Mouse (Mus musculus) forebrain, embryonic 11.5 days (tissue): ENCODE data around the gene Ppard. TPM values are rescaled to one million over a fixed set of nuclear protein-coding genes. Genes with fewer than 3 reads are reported as not detected.
"Not testable (repeated sequence)": the region's sequence is repeated elsewhere in the genome, so short reads cannot be mapped to it uniquely, and the experiment has no call there.

Experiments used
- ATAC-seq: fragments of 200-750 bp; cut with Nextera tagmentation; replicated peaks from 2 replicates; pipeline ENCODE4 v1.8.0; 2017; ENCODE audit warnings: moderate TSS enrichment; ENCODE audit not compliant: low FRiP score
- DNase-seq: peaks from one replicate; pipeline ENCODE4 v3.0.0-alpha.2; 2017; ENCODE audit warnings: low spot score
- H3K27ac ChIP-seq: fragments of 300-500 bp; sonication (generic); 2 replicates; pipeline ENCODE4 v1.5.1; 2014; ENCODE audit warnings: low read depth, low read length
- H3K27me3 ChIP-seq: fragments of 300-500 bp; sonication (generic); 2 replicates; pipeline ENCODE4 v1.6.1; 2014; ENCODE audit warnings: mild to moderate bottlenecking, low read length, mixed read lengths; ENCODE audit not compliant: control insufficient read depth, insufficient read depth
- H3K36me3 ChIP-seq: fragments of 300-500 bp; sonication (generic); 2 replicates; pipeline ENCODE4 v1.6.1; 2014; ENCODE audit warnings: mild to moderate bottlenecking, low read length, moderate library complexity, mixed read lengths; ENCODE audit not compliant: control insufficient read depth, insufficient read depth
- H3K4me1 ChIP-seq: fragments of 300-500 bp; sonication (generic); replicated peaks from 2 replicates; pipeline ENCODE4 v1.6.1; 2014; ENCODE audit warnings: low read length, mixed read lengths; ENCODE audit not compliant: control insufficient read depth, insufficient read depth
- H3K4me2 ChIP-seq: fragments of 300-500 bp; sonication (generic); 2 replicates; pipeline ENCODE4 v1.6.1; 2014; ENCODE audit warnings: low read depth, mild to moderate bottlenecking, low read length, moderate library complexity, mixed read lengths; ENCODE audit not compliant: severe bottlenecking
- H3K4me3 ChIP-seq: fragments of 300-500 bp; sonication (generic); 2 replicates; pipeline ENCODE4 v1.5.1; 2014; ENCODE audit warnings: low read depth, low read length
- H3K9ac ChIP-seq: fragments of 300-500 bp; sonication (generic); 2 replicates; pipeline ENCODE4 v1.6.1; 2014; ENCODE audit warnings: low read length
- H3K9me3 ChIP-seq: fragments of 300-500 bp; sonication (generic); 2 replicates; pipeline ENCODE4 v1.6.1; 2016; ENCODE audit warnings: low read length, mixed read lengths; ENCODE audit not compliant: control insufficient read depth
- WGBS: fragments of 180-500 bp; shearing (Covaris S2); extraction: QIAGEN DNeasy Blood & Tissue Kit; methylation state at CpG from one replicate; pipeline ENCODE4 v1.1.7; 2014; 5-methylcytosine and 5-hydroxymethylcytosine counted together
- polyA plus RNA-seq: library from polyadenylated mRNA; unstranded; fragments of >200 nt; fragmentation: Nextera tagmentation; extraction: Ambion mirVana; gene quantifications from 2 replicates; pipeline ENCODE4 v1.2.1, GENCODE M21; 2014

Gene Ppard
- polyA plus RNA-seq, 1 experiment from 2014 or later, result 1.4 TPM

DNA sequence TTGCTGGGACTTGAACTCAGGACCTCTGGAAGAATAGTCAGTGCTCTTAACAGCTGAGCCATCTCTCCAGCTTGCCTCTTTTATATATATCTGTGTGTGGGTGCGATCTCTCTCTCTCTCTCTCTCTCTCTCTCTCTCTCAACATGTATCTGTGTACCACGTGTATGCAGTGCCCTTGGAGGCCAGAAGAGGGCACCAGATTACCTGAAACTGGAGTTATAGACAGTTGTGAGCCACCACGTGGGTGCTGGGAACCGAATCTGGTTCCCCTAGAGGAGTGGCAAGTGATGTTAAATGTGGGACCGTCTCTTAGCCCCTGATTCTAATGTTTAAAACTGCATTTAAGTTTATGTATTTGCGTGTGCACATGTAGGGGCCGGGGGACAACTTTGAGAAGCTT is 91.9 kb downstream of the Ppard start:
- not testable (repeated sequence) for DNase-seq, H3K36me3 ChIP-seq, H3K4me2 ChIP-seq, H3K27ac ChIP-seq, H3K4me1 ChIP-seq, H3K9me3 ChIP-seq, H3K27me3 ChIP-seq, H3K4me3 ChIP-seq, H3K9ac ChIP-seq, ATAC-seq
- WGBS, result 93% methylated on average over 7 of the region's 7 CpGs

DNA sequence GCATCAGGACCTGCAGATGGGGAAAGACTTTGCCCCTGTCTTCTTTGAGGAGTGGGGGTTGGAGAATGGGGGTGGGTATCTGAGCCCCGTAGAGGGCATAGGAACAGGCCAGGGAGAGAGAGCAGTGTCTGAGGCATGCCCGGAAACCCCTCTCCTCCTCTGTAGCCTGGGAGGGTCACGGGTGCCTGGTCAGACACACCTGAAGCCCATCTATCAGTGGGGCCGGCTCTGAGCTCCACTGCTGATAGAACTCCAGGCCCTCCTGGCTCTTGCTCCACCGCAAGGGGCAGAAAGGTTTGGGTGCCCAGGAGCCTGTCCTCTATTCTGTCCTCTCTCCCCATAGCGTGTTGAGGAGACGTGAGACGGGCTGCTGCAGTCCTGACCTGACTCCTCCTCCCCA is 93.3 kb downstream of the Ppard start:
- ATAC-seq (no peak), DNase-seq (no peak)
- no peaks in the 10 kb centered on the region; the same call in 1 of the 2 replicates for H3K9me3 ChIP-seq
- no peaks in the 10 kb centered on the region; the same call in 1 of the 2 replicates for H3K36me3 ChIP-seq
- H3K4me1 ChIP-seq, result 0 out of 2 replicates have a peak, but pooled peaks cover 5% of the 10 kb centered on the region
- H3K9ac ChIP-seq, result no peak overlapping the region; the same call in 1 of the 2 replicates
- H3K4me3 ChIP-seq, result no peak overlapping the region
- H3K27me3 ChIP-seq, result no peaks in the 10 kb centered on the region
- WGBS, result 97% methylated on average over 8 of the region's 8 CpGs
- H3K4me2 ChIP-seq, result no peak overlapping the region
- H3K27ac ChIP-seq, result no peak overlapping the region

- 0 out of 2 replicates have a peak, but pooled peaks cover 7% of the 10 kb centered on the region for H3K4me1 ChIP-seq
- ATAC-seq (no peak), DNase-seq (no peak)
- peaks cover 2% of the 10 kb centered on the region; the same call in 1 of the 2 replicates for H3K36me3 ChIP-seq
- 87% methylated on average over 3 of the region's 3 CpGs for WGBS
- H3K4me3 ChIP-seq, result no peak overlapping the region
- peak overlapping the region; percentile 99; the same call in 1 of the 2 replicates for H3K9ac ChIP-seq
- no peaks in the 10 kb centered on the region; the same call in 1 of the 2 replicates for H3K9me3 ChIP-seq
- H3K4me2 ChIP-seq, result no peak overlapping the region
- H3K27ac ChIP-seq, result no peak overlapping the region
- no peaks in the 10 kb centered on the region for H3K27me3 ChIP-seq
Observed at GRCm38 (mm10) chr17:28326951-28327350, 94.5 kb downstream of the Ppard start.

- peak; percentile 25 for ATAC-seq
- Histone ChIP-seq H3K4me2 (peak overlapping the region; percentile 89), H3K9ac (peak overlapping the region; percentile 99), H3K4me3 (peak overlapping the region; percentile 93), H3K4me1 (0 out of 2 replicates have a peak, but pooled peaks cover 8% of the 10 kb centered on the region), H3K27me3 (no peaks in the 10 kb centered on the region), H3K9me3 (no peaks in the 10 kb centered on the region; the same call in 1 of the 2 replicates), H3K27ac (peak overlapping the region; percentile 62), H3K36me3 (peaks cover 2% of the 10 kb centered on the region; the same call in 1 of the 2 replicates)
- 7% methylated on average over 22 of the region's 22 CpGs for WGBS
- DNase-seq, result no peak
Observed at GRCm38 (mm10) chr17:28327673-28328325, 95.3 kb downstream of the Ppard start.

GRCm38 (mm10) chr17:28328366-28328928 is 95.9 kb downstream of the Ppard start, which contains the start of gene Rpl10a:
TSS of gene Rpl10a (plus strand) at chr17:28328471.
- Histone ChIP-seq H3K9me3 (no peaks in the 10 kb centered on the region; the same call in 1 of the 2 replicates), H3K27ac (peak within 1 kb of the TSS; percentile 94), H3K4me1 (0 out of 2 replicates have a peak, but pooled peaks cover 12% of the 10 kb centered on the region), H3K4me3 (peak within 1 kb of the TSS; percentile 93), H3K36me3 (peaks cover 2% of the 10 kb centered on the region; the same call in 1 of the 2 replicates), H3K4me2 (peak within 1 kb of the TSS; percentile 89), H3K27me3 (no peaks in the 10 kb centered on the region), H3K9ac (peak within 1 kb of the TSS; percentile 99)
- DNase-seq (peak; percentile 99), ATAC-seq (peak; percentile 87)
- under 1% methylated on average over 66 of the region's 67 CpGs for WGBS

DNA sequence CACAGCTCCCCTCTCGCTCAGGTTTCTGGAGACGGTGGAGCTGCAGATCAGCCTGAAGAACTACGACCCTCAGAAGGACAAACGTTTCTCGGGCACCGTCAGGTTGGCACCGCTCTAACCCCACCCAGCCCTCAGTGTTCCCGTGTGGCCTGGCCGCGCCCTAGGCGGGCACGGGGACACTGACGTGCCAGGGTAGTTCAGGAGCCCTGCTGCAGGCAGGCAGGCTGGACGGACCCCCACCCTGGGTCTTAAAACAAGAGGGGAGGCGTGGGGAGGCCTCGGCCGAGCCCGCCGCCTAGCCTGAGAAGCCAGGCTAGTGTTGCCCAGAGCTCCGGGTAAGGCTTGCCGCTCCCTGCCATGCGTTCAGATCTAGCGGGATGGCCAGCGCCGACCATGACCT is 96.4 kb downstream of the Ppard start:
- Histone ChIP-seq H3K4me1 (0 out of 2 replicates have a peak, but pooled peaks cover 12% of the 10 kb centered on the region), H3K9me3 (no peaks in the 10 kb centered on the region; the same call in 1 of the 2 replicates), H3K27ac (peak overlapping the region; percentile 94), H3K4me2 (peak overlapping the region; percentile 89), H3K4me3 (peak overlapping the region; percentile 93), H3K27me3 (no peaks in the 10 kb centered on the region), H3K9ac (peak overlapping the region; percentile 99), H3K36me3 (peaks cover 2% of the 10 kb centered on the region; the same call in 1 of the 2 replicates)
- DNase-seq, result peak; percentile 69
- WGBS, result 1% methylated on average over 25 of the region's 25 CpGs
- ATAC-seq, result peak; percentile 14; the same call in 1 of the 2 replicates

DNA sequence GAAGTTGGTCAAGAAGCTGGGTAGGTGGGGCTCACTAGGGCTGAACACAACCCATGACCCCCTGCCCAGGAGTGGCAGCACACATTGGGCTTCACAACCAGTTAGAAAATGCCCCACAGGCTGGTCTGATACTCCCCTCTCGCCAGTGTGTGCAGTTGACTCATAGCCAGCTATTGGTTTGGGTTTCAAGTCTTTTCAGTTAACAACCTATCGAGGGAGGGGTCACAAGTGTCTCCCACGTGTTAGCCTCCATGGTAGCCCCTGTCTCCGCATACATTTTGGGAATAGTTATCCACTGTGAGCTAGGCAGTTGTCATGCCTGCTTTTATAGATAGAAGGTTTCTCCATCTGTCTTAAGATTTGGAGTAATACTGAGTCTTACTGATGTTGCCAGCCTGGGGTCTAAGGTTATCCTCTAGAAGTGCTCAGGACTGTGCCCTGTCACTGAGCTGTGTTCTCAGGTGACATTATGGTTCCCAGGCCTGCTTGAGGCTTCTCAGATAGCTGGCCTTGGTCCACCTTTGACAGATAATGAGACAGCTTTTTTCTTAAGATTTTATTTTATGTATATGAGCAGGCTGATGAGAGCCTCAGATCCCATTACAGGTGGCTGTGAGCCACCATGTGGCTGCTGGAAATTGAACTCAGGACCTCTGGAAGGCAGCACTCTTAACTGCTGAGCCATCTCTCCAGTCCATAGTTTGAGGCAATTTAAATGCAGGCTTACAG is 97.2 kb downstream of the Ppard start:
- Histone ChIP-seq H3K36me3 (peaks cover 2% of the 10 kb centered on the region; the same call in 1 of the 2 replicates), H3K9me3 (no peaks in the 10 kb centered on the region), H3K9ac (peak overlapping the region; percentile 99), H3K27ac (0 out of 2 replicates have a peak overlapping the region, but pooled peaks have one; percentile 94), H3K4me1 (0 out of 2 replicates have a peak, but pooled peaks cover 12% of the 10 kb centered on the region), H3K4me3 (peak overlapping the region; percentile 93), H3K4me2 (peak overlapping the region; percentile 89), H3K27me3 (no peaks in the 10 kb centered on the region)
- WGBS, result 7% methylated on average over 4 of the region's 4 CpGs
- DNase-seq (no peak), ATAC-seq (no peak)

DNA sequence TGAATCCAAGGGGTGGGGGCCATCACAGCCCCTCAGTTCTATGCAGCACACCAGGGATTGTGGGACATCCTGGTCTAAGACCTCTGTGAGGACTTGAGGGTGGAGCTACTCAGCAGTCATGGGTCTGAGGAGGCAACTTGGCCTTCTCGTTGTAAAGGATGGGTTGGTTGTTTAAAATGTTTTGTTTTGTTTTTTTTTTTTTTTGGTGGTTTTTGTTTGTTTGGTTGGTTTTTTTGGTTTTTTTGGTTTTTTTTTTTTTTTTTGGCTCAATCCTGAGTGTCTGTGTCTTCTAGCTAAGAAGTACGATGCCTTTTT is 97.7 kb downstream of the Ppard start:
- no peak for ATAC-seq
- H3K4me1 ChIP-seq, result 0 out of 2 replicates have a peak, but pooled peaks cover 12% of the 10 kb centered on the region
- H3K36me3 ChIP-seq, result peaks cover 2% of the 10 kb centered on the region; the same call in 1 of the 2 replicates
- H3K4me2 ChIP-seq, result peak overlapping the region; percentile 89
- H3K27ac ChIP-seq, result no peak overlapping the region
- peak overlapping the region; percentile 99 for H3K9ac ChIP-seq
- WGBS, result 42% methylated on average over 2 of the region's 2 CpGs
- H3K4me3 ChIP-seq, result peak overlapping the region; percentile 93
- no peaks in the 10 kb centered on the region for H3K27me3 ChIP-seq
- no peaks in the 10 kb centered on the region for H3K9me3 ChIP-seq
- DNase-seq, result no peak
